Mouse (Mus musculus) C2C12 (cell line): Measurements from ENCODE around the gene Sgcd. TPM values are rescaled to one million over a fixed set of nuclear protein-coding genes. Genes with fewer than 3 reads are reported as not detected.

Experiments
- H3K27me3 ChIP-seq: one replicate; pipeline ENCODE4 v1.6.1; 2011; ENCODE audit not compliant: control insufficient read depth, insufficient read depth, insufficient read length
- H3K36me3 ChIP-seq: one replicate; pipeline ENCODE4 v1.6.1; 2011; ENCODE audit not compliant: control insufficient read depth, insufficient read depth
- H3K4me3 ChIP-seq: one replicate; pipeline ENCODE4 v1.5.1; 2011; ENCODE audit warnings: mild to moderate bottlenecking, control low read depth; ENCODE audit not compliant: poor library complexity, insufficient read depth, severe bottlenecking
- H3K79me2 ChIP-seq: one replicate; pipeline ENCODE4 v1.6.1; 2011; ENCODE audit not compliant: control insufficient read depth, insufficient read depth
- H3K79me3 ChIP-seq: one replicate; pipeline ENCODE4 v1.6.1; 2011; ENCODE audit warnings: low read depth, control low read depth
- H3ac ChIP-seq: one replicate; pipeline ENCODE3; 2011; ENCODE audit warnings: low read depth; ENCODE audit not compliant: control insufficient read depth, insufficient read length
- CEBPB ChIP-seq: IDR thresholded peaks from one replicate; pipeline ENCODE4 v1.6.1; 2011; ENCODE audit warnings: low read depth, mild to moderate bottlenecking, control low read depth, moderate library complexity
- CTCF ChIP-seq: IDR thresholded peaks from one replicate; pipeline ENCODE4 v1.5.1; 2011; ENCODE audit not compliant: control insufficient read depth, insufficient read depth, insufficient read length
- FOSL1 ChIP-seq: IDR thresholded peaks from one replicate; pipeline ENCODE4 v1.8.0; 2011; ENCODE audit warnings: mild to moderate bottlenecking, low read length; ENCODE audit not compliant: poor library complexity, insufficient read depth, severe bottlenecking
- MAX ChIP-seq: IDR thresholded peaks from one replicate; pipeline ENCODE4 v1.6.1; 2011; ENCODE audit warnings: mild to moderate bottlenecking, control low read depth
- MYOD1 ChIP-seq: IDR thresholded peaks from one replicate; pipeline ENCODE4 v1.6.1; 2011; ENCODE audit warnings: low read depth; ENCODE audit not compliant: control insufficient read depth, insufficient read length
- MYOG ChIP-seq: IDR thresholded peaks from one replicate; pipeline ENCODE4 v1.6.1; 2011; ENCODE audit not compliant: control insufficient read depth, insufficient read length; ENCODE audit errors: extremely low read depth
- USF1 ChIP-seq: IDR thresholded peaks from one replicate; pipeline ENCODE4 v1.6.1; 2011; ENCODE audit warnings: low read depth, mild to moderate bottlenecking, control low read depth, moderate library complexity
- polyA plus RNA-seq: library from polyadenylated mRNA; unstranded; fragments of >200 nt; fragmentation: generic; extraction: Trizol; gene quantifications from one replicate; pipeline ENCODE4 v1.2.1, GENCODE M21; 2012; ENCODE audit warnings: missing spikeins

The Sgcd gene
- polyA plus RNA-seq, 1 experiment: 3.5 TPM

DNA sequence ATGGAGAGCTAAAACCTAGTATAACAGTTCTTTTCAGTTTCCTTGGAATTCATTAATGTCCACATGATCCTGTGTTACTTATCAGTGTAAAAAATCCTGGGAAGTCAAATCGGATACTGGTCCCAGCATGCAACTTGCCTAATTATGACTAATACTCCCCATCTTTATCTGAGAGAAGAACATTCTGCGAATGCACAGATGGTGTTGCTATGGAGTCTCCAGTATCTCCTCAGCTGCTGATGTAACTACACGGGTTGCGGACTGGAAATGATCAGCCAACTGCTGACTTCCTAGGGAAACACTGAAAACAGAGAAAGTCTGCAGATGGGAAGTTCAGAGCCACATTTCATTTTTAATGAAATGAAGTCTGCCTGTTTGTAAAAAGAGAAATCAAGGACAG is 821.4 kb downstream of the Sgcd start:
- H3K4me3 ChIP-seq: no peak overlapping the region
- H3K27me3 ChIP-seq: no peaks in the 10 kb centered on the region
- no peaks in the 10 kb centered on the region for H3K36me3 ChIP-seq
- H3ac ChIP-seq: no peak overlapping the region
- no peak for TF ChIP-seq MAX
- TF ChIP-seq USF1: no peak
- no peaks in the 10 kb centered on the region for H3K79me2 ChIP-seq
- no peaks in the 10 kb centered on the region for H3K79me3 ChIP-seq

DNA sequence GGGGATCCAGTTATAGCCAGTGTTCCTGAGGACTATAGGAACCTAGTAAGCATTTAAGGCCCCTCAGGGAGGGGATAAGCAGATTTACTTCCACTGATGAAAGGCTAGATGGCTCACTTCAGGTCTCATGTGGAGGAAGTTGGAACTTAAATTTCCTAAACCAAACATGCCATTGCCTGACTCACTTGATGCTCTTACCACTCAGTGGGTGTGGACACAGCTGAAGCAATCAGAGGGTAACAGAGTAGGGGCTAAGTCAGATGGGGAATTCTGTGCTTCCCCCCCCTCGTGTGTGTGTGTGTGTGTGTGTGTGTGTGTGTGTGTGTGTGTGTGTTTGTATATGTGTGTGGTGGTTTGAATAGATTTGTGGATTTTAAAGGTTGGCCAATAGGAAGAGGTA is 830.7 kb downstream of the Sgcd start:
- TF ChIP-seq CEBPB: no peak
- no peak for TF ChIP-seq FOSL1
- TF ChIP-seq MAX: no peak
- TF ChIP-seq USF1: no peak
- TF ChIP-seq MYOG: no peak
- no peak for TF ChIP-seq MYOD1
- Histone ChIP-seq H3K79me3 (no peaks in the 10 kb centered on the region), H3ac (no peak overlapping the region), H3K27me3 (no peaks in the 10 kb centered on the region), H3K4me3 (no peak overlapping the region), H3K79me2 (no peaks in the 10 kb centered on the region), H3K36me3 (no peaks in the 10 kb centered on the region)

DNA sequence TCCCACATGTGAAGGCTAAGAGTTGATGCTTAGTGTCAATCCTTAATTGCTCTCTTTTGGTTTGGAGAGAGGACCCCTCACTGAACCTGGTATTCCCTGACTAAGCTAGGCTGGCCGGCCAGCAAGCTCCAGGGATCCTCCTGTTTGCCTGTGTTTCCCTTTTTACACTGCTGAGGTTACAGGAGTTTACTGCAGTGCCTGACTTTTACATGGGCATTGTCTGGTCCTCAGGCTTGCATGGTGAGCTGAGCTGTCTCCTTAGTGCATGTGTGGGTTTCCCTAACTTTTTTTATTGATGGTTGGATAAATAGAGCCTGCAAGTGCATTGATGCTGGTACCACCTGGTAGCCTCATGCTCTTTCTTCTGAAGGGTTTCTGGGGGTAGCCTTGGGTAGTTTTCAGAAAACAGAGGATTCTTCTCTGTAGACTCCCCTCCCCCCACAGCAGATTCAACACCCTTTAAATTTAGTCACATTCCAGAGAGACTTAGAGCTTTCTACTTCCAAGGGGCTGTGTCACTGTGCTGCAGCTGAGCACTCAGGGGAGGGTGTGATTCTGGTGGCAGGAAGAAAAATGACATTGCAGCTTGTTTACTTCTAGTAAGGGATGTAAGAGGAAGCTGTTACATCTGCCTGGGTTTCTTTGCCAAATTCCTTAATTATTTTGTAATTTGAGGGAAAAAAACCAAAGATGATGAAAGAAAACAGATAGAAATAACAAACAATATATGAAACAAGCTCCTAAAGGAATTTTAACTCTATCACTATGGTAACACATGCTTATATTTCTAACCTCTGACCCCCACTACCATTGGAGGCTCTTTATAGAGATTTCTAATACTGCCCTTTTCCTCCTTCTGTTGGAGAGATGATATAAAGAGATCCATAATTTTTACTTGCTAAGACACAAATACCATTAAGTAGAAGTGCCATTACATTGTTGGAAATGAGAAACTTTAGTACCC is 831.8 kb downstream of the Sgcd start:
- no peak overlapping the region for H3K4me3 ChIP-seq
- H3K36me3 ChIP-seq: no peaks in the 10 kb centered on the region
- no peak overlapping the region for H3ac ChIP-seq
- H3K79me3 ChIP-seq: no peaks in the 10 kb centered on the region
- no peaks in the 10 kb centered on the region for H3K79me2 ChIP-seq
- TF ChIP-seq USF1 (no peak), MAX (no peak), MYOD1 (no peak), CEBPB (no peak), CTCF (no peak), FOSL1 (no peak), MYOG (no peak)
- H3K27me3 ChIP-seq: no peaks in the 10 kb centered on the region

DNA sequence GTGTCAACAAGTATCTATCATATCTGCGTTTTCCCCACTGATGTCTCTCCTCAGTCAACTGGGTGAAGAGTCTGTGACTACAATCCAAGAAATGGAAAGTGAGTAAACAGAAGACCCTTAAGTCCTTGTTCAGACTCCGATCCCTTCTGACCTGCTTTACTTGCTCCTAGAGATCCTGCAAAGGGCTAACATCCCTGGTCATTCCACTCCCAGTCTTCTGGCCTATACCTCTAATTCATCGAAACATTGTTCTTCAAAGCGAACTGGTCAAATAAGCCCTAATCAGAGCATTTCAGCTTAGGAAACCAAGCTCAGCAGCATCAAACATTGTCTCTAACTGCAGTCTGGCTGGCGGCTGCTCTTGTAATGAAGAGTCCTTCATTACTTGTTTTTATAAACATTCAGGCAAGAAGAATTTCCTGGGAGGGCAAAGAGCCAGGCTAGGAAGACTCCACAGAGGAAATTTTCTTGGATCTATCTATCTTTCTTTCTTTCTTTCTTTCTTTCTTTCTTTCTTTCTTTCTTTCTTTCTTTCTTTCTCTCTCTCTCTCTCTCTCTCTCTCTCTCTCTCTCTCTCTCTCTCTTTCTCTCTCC is 833.8 kb downstream of the Sgcd start:
- no peaks in the 10 kb centered on the region for H3K79me2 ChIP-seq
- no peaks in the 10 kb centered on the region for H3K79me3 ChIP-seq
- H3ac ChIP-seq: no peak overlapping the region
- TF ChIP-seq CEBPB (no peak), MYOD1 (no peak), CTCF (no peak), FOSL1 (no peak), MAX (no peak), USF1 (no peak), MYOG (no peak)
- H3K27me3 ChIP-seq: no peaks in the 10 kb centered on the region
- H3K36me3 ChIP-seq: no peaks in the 10 kb centered on the region
- H3K4me3 ChIP-seq: no peak overlapping the region

DNA sequence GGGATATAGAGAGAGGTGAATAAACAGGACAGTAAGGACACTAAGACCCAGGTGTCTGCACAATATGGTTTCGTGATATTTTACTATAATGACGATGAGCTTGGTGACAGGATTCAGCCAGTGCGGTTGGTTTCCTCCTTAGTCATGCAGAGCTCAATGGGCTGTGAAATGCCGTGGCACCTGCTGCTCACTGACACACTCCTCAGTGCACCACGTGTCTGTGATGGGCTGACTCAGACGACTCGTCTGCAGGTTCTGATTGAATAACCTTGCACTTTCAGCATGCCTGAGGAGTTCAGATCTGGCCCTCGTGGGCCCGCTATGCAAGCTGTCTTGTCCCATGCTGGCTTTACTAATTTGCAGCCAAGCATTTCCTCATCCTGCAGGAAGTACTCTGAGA is 839.2 kb downstream of the Sgcd start:
- H3K36me3 ChIP-seq: no peaks in the 10 kb centered on the region
- TF ChIP-seq MAX (no peak), CEBPB (no peak), MYOG (no peak), USF1 (no peak), MYOD1 (no peak), CTCF (no peak), FOSL1 (no peak)
- no peaks in the 10 kb centered on the region for H3K79me2 ChIP-seq
- no peaks in the 10 kb centered on the region for H3K27me3 ChIP-seq
- H3K79me3 ChIP-seq: no peaks in the 10 kb centered on the region
- no peak overlapping the region for H3K4me3 ChIP-seq
- no peak overlapping the region for H3ac ChIP-seq

DNA sequence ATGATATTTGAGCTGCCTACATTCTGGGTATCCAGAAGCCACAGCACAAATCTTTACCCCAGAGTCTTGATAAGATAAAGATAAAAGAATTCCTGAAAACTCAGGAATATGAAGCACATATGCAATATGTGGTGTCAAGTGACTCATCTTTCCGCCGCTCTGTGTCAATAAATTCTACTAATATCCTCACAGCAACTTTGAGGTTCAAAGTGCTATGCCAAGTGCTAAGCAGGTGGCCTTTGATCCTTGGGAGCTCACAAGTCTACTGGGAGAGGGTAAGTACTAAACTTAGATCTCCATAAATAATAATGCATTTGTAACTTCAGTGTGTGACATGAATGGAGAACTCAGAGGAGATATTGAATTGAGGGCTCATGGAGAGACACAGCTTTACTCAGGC is 848.9 kb downstream of the Sgcd start:
- H3K79me2 ChIP-seq: no peaks in the 10 kb centered on the region
- H3K27me3 ChIP-seq: no peaks in the 10 kb centered on the region
- TF ChIP-seq MYOG (no peak), MYOD1 (no peak), FOSL1 (no peak), CEBPB (no peak), USF1 (no peak), MAX (no peak), CTCF (no peak)
- H3K79me3 ChIP-seq: no peaks in the 10 kb centered on the region
- H3K36me3 ChIP-seq: no peaks in the 10 kb centered on the region
- H3K4me3 ChIP-seq: no peak overlapping the region
- H3ac ChIP-seq: no peak overlapping the region
